Mouse (Mus musculus): Measurements from ENCODE around the gene Slc26a10. TPM values are rescaled to one million over a fixed set of nuclear protein-coding genes. Genes with fewer than 3 reads are reported as not detected.
"Not testable (repeated sequence)": the region's sequence is repeated elsewhere in the genome, so short reads cannot be mapped to it uniquely, and the experiment has no call there.

The Slc26a10 gene
- polyA plus RNA-seq, 2 experiments from 2014 or later: 2.6 to 2.8 TPM

DNA sequence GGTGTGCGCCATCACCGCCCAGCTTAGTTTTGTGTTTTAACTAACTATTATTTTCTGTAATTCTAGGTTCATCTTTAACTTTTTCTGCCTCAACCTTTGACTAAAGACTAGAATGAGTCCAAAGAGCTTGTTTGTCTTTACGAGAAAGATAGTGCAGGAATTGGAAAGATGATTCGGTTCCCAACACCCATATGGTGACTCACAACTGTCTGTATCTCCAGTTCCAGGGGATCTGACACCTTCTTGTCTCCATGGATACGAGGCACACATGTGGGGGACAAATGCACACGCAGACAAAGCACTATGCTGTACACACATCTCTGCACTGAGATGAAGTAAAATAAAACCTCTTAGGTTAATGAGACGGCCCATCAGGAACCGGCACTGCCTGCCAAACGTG lies 20.4 kb downstream of the Slc26a10 start:
- no peak for ATAC-seq

GRCm38 (mm10) chr10:127158471-127158870 lies 22.0 kb downstream of the Slc26a10 start:
- ATAC-seq: no peak

GRCm38 (mm10) chr10:127156511-127156910 lies 23.9 kb downstream of the Slc26a10 start:
- ATAC-seq: no peak

DNA sequence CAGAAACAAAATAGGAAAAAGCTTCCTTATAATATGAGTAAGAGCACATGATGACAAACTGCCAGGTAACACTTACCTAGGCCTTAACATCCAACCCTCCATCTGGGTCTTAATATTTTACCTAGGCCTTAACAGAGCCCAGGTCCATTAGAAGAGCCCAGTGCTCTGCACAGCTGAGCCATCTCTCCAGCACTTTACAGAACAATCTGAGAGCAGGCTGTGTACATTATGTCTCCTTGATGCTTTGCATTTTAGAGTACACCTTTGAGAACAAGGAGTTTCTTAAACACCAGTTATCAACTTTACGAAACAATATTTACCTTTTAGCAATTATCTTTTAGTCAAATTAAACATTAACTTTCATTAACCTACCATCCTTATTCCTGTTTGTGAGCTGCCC lies 24.4 kb downstream of the Slc26a10 start:
- ATAC-seq: no peak

- ATAC-seq: no peak
These were observed 25.8 kb downstream of the Slc26a10 start for GRCm38 (mm10) chr10:127154652-127155051.

DNA sequence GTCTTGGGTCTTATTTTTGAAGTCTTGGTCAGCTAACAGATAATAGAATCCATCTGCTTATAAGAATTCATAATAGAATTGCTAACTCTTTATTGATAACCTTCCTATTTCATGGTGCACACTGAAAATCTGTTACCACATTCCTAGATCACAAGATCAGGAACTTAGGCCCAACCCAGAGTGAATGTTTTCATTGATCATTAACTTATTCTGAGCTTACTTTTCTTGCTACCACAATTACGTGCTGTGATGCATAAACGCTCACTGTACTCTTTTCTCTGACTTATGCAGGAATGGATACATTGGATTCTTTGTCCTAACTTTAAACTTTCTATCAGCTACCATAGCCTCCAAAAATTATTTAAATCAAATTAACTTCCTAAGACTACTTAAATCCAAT lies 26.2 kb downstream of the Slc26a10 start:
- no peak for ATAC-seq

- ATAC-seq: no peak
These were observed 27.1 kb downstream of the Slc26a10 start for GRCm38 (mm10) chr10:127153323-127153722.

- ATAC-seq: not testable (repeated sequence)
These were observed 27.9 kb downstream of the Slc26a10 start for GRCm38 (mm10) chr10:127152556-127152955.

DNA sequence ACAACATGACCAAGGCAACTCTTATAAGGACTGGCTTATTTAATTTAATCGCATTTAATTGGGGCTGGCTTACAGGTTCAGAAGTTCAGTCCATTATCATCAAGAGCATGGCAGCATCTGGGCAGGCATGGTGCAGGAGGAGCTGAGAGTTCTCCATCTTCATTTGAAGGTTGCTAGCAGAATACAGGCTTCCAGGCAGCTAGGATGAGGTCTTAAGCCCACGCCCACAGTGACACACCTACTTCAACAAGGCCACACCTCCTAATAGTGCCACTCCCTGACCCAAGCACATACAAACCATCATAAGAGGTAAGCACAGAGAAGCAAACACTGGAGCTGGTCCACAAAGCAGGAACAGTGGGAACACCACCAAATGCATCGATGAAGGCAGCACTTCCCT lies 29.2 kb downstream of the Slc26a10 start:
- not testable (repeated sequence) for ATAC-seq

- peak; percentile 87 for ATAC-seq
These were observed 30.0 kb downstream of the Slc26a10 start for GRCm38 (mm10) chr10:127150471-127150872.

DNA sequence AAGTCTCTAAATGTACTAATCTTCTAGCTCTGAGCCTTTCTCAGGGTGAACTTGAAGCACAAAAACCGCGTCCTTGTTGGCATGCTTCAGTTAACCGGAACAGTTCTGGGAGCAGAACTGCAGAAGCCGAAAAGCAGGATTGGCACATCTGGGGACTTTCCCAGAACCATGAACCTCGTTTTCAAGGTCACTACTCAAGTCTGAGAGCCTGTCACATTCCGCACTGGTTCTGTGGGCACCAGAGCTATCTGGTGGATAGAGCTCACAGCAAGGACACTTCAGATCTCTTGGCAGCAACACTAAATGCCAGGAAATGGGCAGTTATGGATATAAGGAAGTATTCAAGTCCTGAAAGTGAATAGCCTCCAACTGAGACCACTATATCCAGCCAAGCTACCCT lies 33.3 kb downstream of the Slc26a10 start:
- ATAC-seq: no peak

- no peak for ATAC-seq
These were observed 35.1 kb downstream of the Slc26a10 start for GRCm38 (mm10) chr10:127145303-127145702.

DNA sequence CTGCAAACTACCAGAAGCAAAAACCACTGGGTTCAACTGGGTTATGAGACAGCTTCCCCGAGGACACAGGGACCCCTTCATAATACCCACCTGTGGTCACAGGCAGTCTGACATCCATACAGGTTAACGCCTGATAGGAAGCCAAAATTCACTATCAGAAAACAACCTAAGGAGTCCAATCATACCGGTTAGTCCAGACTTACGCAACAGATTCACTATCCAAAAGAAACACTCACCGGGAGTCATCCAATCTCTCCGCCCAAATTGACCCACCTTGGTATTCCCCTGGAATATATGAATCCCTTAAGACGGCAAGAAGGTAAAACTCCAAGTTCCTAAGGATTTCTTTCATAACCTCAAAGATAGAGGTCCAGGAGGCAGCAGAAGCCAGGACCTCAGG lies 35.9 kb downstream of the Slc26a10 start:
- no peak for ATAC-seq

DNA sequence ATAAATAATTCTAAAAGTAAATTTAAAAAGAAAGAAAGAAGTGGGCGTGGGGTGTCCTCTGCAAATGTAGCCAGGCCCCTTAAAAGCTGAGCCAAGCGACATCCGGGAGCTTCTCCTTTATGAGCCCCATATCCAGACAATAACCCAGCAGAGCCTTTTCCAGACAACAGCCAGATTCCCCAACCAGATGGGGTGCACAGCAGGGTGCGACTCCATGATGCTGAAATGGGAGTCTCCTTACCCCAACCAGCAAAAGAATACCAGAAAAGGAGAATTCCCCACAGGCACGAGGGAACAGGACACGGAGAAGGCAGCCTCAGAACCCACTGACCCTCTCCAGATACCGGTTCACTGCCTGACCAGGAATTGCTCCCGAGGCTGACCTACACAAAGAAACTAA lies 37.2 kb downstream of the Slc26a10 start:
- ATAC-seq: no peak

DNA sequence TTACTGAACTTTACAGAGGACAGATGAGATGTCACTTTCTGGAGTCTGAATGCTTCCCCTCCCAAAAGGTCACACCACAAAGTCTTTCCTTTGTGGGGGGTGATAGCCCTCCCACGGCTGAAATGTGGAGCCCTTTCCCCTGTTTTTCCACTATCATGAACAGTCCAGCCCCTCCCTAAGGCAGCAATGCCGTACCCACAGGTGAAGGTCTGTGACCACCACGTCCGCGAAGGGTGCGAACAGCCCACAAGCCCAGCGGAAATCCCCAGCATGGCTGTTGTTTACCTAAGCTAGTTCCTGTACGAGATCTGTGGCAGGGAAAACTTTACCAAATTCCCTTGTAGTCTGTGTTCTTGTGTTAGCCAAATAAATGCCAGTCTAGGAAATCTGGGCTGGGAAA lies 38.9 kb downstream of the Slc26a10 start:
- peak; percentile 69 for ATAC-seq

GRCm38 (mm10) chr10:127140971-127141370 lies 39.5 kb downstream of the Slc26a10 start:
- ATAC-seq: peak; percentile 25

- no peak for ATAC-seq
These were observed 41.9 kb downstream of the Slc26a10 start for GRCm38 (mm10) chr10:127138328-127139141.

GRCm38 (mm10) chr10:127137896-127138295 lies 42.5 kb downstream of the Slc26a10 start:
- ATAC-seq: no peak

DNA sequence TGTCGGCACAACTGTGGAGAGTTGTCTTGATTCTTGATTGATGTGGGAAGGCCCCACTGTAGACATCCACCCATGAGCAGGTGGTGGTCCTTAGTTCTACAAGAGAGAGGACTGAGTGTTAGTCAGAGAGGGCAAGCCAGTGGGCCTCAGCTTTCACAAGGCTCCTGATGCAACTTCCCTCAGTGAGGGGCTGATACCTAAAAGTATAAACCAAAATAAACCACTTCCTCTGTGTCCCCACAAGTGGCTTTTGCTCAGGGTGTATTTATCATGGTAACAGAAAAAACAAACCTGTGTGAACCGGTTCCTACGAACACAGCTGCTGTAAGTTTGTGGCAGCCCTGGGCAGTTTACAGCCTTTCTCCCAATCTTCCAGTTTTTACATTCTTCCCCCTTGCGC lies 43.9 kb downstream of the Slc26a10 start:
- ATAC-seq: peak; percentile 72

DNA sequence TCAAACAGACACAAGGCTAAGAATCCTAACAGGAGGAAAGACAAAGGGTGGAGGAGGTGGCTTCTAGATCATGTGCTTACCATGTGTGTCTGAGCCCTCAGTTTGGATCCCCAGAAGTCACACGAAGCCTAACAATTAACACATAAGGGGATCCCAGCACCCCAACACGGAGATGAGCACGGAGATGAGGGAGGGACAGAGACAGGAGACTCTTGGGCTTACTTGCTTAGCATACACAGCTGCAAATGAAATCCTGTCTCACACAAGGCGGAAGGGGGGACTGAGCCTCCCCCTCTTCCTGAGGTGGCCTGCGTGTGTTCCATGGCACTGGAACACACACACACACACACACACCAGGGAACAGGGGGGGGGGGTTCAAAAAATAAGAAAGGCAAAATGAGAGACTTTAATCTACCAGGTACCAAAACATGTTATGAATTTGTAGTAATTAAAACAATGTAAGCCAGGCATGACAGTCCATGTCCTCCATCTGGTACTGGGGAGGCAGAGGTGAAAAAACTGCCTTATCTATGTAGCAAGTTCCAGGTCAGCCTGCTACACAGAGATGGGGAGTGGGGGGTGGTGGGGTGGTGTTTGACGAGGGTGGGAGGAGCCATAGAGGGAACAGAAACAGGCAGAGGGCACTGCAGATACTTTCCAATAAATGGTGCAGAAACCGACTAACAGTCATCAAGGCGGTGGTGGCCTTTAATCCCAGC lies 45.2 kb downstream of the Slc26a10 start:
- peak; percentile 57 for ATAC-seq

DNA sequence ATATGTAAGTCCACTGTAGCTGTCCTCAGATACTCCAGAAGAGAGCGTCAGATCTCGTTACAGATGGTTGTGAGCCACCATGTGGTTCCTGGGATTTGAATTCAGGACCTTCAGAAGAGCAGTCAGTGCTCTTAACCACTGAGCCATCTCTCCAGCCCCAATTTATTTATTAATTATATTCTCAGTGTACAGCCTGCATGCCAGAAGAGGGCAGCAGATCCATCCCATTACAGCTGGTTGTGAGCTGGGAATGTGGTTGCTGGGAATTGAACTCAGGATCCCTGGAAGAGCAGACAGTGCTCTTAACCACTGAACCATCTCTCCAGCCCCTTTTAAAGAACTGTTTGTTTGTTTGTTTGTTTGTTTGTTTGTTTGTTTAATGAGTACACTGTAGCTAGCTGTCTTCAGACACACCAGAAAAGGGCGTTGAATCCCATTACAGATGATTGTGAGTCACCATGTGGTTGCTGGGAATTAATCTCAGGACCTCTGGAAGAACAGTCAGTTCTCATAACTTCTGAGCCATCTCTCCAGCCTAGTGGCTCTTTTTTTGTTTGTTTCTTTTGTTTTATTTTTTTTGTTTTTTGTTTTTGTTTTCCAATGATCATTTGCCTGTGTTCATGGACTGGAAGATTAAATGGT lies 45.9 kb downstream of the Slc26a10 start:
- not testable (repeated sequence) for ATAC-seq

- no peak for ATAC-seq
These were observed 48.0 kb downstream of the Slc26a10 start for GRCm38 (mm10) chr10:127132469-127132868.

GRCm38 (mm10) chr10:127129431-127129830 lies 51.0 kb downstream of the Slc26a10 start:
- no peak for ATAC-seq
